Mouse (Mus musculus) frontal cortex, postnatal 10 days (tissue): ENCODE measurements at regions not wholly inside any gene's neighbourhood (a gene's known extent, or its start where the extent isn't known, plus 50 kb on each side); places are given as distances from the start of the nearest gene placed in this dataset.

Experiments used
- DNase-seq, 2 experiments: peaks; one replicate each; pipeline ENCODE4 v3.0.0; 2022; ENCODE audit warnings: low spot score in 2 of 2, mixed read lengths in 1 of 2

DNA sequence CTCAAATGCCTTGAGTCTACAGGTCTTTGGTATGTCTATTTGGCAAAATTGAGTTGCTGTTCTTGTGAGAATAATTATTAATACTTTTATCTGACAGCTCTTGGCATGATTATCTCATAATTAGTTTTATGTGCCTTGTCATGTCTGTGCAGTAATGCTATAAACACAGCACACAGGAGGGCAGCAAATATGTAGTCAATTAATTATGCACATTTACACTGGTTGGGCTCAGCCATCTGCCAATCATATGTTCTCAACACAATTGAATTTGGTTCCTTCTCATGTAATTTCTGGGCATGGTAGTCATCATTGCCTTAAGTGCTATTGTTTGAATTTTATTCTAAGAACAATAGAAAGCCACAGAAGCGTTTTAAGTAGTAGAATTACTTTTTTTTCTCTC is 1650.7 kb upstream of the Tenm2 start:
- no peak for DNase-seq

DNA sequence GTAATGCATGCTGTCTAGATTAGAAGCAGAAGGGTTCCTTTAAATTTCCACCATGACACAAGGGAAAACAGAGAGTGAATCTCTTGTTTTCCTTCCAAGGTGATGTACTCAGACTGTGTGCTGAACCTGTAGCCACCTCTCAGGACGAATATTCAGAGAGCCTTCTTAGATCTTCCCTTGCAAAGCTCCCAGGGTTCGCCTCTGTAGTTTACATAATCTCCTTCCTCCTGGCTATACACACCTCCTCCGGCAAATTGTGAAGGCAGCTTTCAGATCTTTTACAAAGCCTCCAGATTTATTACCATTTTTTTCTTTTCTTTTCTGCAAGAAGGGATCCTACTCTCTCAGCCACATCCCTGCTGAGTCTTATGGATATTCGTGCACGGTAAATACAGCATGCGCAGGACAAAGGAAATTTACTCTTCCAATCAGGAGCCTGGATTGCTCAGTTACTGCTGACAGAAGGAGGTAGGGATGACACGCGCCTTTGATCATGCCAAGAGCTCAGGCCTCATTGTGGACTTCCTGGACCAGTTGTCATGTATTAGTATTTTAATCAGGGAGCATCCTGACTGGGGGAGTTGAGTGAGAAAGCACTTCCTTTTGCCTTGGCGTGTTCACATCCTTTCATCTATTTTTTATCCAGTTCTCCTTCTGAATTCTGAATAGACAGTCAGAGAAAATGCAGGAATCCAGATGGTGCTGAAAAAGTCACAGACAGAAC is 1626.0 kb upstream of the Tenm2 start:
- DNase-seq: peak; percentile 8

DNA sequence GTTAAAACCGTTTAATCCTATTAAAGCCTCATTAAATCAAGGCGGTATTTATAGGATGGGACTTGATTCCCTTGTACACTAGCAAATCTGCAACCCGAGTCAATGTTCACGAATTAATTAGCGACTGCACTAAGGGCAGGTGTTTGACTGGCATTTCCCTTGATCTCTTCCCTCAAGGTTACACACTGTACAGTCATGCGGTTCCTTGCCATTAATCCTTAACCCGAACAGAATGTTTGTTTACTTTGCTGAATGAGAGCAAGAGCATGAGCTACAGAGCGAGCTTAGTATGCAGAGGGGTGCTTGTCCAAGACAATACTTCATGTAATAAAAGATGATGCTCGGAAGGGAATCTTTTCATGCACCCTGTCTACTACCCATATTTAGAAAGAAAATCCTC is 1620.9 kb upstream of the Tenm2 start:
- DNase-seq: no peak

DNA sequence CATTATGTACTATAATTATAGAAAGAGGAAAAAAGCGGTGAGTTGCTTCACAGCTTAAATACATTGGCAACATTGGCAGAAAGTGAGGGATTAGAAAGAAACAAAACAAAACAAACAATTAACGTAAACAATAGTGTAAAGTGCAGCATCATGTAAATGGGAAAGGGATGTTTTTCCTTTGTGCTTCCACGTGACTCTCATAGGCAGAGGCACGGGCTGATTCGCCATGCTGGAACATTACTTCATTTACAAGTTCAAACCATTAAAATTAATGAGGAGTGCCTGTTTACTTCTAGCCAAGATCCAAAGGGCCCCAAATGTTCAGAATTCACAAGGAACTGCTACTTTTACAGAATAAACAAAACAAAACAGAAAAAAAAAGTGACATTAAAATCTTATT is 1593.4 kb upstream of the Tenm2 start:
- no peak for DNase-seq

DNA sequence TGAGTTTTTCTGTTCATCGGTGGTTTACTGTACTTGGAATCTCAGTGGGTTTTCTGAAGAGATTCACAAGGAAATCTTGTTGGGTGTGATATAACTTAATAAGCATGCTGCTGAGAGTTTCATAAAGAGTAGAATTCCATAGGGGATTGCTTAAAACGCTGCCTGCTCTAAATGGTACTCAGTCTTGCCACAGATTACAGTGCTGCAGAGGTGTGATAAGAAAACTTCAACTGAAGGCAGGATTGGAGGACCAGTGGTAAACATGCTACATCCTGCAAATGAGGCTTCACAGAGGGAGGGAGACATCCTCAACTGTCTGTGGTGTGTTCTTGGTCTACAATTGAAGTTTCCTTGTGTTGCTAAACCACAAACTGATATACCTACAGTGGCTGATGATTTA is 1592.6 kb upstream of the Tenm2 start:
- no peak for DNase-seq

DNA sequence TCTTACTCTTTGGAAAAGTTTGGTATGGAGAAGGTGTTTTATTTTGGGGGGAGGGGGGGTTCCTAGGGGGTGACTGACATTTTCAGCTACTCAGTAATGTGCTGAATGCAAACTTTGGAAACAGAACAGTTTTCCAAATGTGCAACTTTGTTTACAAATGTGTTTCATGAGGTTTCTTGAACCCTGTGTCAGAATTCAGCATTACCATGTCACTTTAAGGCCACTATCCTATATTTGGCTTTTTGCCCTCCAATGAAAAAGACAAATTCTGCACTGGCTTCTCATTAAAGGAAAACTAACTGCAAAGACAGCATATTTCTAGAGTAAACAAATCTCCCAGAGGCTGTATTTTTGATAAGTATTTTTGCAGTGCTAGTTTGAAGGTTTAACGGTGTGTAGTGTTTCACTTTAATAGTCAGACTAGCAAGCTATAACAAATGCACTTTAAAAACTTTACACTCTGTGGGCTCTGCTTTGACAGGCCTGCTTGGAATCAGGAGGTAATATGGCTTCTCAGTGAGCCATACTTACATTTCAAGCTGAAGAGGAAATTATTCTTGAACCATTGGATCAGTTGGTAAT is 1589.5 kb upstream of the Tenm2 start:
- no peak for DNase-seq

DNA sequence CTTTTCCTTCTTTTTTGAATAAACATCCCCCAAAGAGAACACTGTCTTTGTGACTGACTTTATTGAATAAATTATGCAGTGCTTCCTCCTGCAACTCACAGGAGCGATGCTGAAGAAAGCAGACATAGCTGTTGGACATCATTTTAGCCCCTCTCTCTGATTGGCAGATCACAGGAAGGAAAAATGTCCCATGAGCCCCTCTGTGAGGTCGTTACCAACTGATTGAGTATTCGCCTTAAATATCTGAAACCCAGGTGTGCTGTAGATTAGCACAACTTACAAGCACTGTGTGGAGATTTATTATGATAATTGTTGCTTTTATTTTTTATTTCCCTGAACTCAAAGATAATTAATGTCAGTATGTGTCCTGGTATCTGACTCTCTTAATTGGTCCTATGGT is 1582.4 kb upstream of the Tenm2 start:
- no peak for DNase-seq

DNA sequence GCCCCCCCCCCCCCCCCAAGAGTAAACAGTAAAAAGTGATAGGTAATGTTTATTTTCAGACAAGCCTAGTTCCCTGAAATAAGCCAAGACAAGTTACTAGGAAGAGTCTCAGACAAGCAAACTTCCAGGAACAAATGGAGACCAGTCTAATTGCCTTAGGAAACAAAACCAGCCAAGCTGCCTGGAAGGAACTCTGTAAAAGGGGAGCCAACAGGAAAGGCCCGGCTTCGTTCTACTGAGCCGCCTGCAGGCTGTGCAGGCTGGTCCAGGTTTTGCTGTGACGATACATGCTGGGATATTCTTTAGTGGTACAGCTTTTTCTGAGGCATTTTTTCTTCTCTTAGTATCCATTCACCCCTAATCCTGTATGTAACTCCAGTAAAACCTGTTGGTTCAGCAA is 1547.8 kb upstream of the Tenm2 start:
- no peak for DNase-seq

DNA sequence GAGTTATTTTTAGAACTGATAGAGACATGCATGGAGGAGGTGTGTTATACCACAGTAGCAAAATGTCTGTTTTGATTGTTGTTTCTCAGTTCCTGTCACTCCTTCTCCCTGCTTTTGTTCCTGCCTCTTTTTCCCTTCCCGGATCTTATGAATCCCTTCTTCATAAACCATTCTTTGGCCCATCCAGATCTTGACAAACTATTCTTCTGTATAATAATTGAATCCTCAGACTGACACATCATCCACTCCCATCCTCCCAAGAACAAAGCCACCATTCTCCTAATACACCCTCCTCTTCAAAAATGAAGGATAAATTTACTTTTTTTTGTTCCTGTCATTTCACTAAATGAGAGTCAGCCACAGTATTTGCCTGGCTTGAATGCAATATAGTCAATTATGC is 1543.8 kb upstream of the Tenm2 start:
- no peak for DNase-seq

DNA sequence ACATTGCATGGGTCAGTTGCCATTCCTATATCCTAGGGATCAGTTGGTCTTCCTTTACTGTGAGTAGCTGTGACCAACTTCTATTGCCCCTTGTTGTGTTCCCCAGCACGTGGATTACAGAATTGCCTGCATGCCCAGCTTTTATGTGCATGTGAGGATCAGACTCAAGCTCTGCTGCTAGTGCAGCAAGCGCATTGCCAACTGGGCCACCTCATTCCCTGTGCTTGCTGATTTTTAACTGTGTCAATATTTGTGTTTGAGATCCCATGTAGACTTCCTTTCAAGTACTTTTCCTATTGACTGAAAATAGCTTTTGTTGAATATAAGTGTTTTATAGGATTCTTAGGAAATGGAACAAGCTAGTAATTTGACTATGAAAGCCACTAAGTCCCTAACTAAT is 1526.5 kb upstream of the Tenm2 start:
- no peak for DNase-seq

DNA sequence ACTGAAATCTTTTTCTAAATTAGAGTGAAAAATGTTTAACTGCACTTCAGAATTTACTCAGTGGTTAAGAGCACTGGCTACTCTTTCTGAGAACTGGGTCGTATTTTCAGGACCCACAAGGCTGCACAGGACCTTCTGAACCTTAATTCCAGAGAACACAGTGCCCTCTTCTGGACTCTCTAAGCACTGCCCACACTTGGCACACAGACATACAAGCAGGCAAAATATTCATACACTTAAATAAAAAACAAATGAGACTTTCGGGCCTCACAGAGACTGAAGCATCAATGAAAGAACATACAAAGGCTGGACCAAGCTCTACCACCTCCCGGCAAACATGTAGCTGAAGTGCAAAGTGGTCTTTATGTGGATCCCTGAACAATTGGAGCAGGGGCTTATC is 1511.8 kb upstream of the Tenm2 start:
- peak in 1 of 2 experiments; percentile 14 for DNase-seq

DNA sequence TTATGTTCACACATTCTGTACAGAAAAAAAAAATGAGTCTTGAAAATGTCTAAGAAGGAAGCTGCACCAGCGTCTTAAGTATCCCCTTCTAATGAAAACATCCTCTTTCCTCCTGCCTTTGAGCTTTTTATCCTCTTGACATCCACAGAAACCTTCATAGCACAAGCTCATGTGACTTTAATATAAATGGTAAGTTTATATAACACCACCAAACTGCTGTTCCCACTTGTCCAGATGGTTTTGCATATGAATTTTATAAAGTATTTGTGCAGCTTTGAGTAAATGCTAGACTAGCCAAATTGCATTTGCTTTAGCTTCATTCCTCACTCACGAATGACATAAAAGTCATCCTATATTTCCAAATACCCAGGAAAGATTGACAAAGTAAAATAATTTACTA is 1493.3 kb upstream of the Tenm2 start:
- no peak for DNase-seq

DNA sequence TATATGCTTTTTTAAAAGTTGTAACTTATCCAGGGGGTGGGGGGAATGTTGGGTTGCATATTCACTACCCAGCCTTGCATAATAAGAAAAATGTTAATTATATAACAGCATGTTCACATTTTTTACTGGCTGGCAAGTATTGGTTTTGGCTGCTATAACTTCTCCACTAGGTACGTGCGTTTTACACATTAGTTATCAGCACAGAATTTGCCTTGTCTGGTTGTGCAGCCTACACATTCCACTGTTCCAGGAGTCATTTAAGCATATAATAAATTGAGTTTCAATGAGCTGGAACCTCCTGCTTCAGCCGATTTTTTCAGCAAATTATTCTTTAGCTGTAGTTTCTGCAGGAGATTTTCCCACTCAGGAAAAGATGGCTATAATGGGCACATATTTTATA is 1479.9 kb upstream of the Tenm2 start:
- DNase-seq: no peak

DNA sequence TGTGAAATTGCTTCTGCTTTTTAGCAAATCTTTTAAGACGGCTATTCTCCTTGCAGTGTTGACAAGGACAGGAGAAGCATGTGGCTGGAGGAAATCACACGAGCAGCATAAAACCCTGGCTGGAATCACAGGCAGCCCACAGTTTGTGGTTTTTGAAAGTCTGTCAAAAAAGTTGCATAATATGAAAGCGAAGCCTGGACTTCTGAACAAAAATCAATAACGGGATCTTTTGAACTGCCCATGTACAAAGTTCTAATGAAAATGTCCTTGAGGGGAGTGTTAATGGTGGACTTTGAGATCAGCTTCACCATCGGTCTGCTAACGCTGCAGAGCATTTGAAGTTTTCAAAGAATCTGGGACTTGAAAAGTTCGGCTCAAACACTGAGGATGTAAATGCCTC is 1445.5 kb upstream of the Tenm2 start:
- no peak for DNase-seq

DNA sequence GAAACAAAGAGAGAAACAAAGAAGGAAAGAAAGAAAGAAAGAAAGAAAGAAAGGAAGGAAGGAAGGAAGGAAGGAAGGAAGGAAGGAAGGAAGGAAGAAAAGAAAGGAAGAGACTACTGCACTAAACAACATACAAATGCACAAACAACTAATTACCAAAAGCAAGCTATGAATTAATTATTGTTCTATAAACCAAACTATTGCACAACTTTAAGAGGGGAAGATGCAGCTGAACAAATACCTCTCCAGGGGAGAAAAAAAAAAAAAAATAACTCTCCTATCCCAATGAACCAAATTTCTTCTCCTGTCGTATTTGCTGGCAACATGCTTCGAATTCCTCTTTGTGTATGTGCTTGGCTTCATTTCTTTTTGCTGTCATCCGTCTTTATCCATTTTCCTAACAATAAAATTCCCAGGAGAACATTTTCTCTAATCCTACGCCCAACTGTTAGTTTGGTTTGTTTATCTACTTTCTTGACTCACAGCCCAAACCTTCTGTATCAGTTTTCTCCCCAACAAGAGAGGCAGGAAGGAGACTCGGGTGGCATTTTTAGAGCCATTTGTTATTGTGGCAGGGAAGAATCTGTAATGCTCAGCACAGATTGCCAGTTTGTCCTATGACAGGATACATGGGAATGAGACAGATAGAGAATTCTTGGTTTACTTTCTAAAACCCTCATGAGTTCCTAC is 1437.7 kb upstream of the Tenm2 start:
- DNase-seq: no peak
